Mouse (Mus musculus): ENCODE data around the gene Mid1.
A peak's percentile ranks its signal among the peaks of the same experiment; 100 is the strongest.

Gene Mid1

DNA sequence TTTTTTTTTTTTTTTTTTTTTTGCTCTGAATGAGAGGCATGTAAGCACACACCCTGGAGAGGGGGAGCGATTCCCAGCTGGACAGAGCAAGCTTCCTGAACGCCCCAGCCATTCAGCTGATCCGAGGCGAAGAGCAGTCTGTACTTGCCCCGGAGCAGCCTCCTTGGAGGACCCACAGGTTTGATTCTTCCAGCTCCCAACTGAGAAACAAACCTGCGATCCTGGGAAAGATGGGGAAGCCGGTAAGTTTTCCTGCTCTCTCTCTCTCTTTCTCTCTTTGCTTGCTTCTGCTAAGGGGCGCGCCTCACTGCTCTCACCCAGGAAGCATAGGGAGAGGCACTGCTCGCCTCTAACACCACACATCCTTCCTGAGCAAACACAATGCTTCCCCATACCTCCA is at the start of gene Mid1:
Gene Mid1 (plus strand): TSS at position 69 of the 400 bp plus-strand sequence.
- DNase-seq = peak; percentile 7 to 14

DNA sequence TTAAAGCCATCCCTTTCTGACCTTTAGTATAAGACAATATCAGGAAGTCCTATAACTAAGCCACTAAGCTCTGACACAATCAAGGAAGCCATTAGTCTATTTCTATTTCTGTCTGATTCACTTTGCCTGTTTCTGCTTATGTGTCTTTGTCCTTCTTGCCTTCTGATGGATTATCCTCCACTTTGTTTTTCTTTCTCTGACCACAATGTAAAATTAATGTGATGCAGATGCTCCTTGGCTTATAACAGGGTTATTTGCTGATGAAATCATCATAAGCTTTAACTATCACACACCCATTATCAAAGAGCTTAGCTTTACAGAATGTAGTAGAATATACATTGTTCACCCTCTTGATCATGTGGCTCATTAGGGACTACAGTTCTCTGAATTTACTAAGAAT is 11.9 kb upstream of the Mid1 start:
- DNase-seq = no peak

DNA sequence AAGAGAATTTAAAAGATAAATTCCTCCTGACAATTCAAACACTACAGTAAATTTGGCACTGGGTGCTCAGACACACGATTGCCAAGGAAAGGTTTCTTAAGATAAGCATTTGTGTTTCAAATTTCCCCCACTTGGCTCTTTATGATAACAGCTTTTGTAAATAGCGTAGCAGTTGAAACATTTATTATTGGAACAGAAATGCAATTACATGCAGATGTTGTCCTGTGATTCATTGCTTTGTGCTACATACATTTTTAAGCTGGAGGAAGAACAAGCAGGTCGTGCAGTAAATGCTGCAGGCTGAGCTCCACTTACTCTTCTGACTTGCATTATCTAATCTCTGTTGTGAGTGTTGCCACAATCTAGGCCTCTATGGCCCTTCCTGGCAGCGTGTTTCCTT is 8.7 kb upstream of the Mid1 start:
- no peak for DNase-seq

DNA sequence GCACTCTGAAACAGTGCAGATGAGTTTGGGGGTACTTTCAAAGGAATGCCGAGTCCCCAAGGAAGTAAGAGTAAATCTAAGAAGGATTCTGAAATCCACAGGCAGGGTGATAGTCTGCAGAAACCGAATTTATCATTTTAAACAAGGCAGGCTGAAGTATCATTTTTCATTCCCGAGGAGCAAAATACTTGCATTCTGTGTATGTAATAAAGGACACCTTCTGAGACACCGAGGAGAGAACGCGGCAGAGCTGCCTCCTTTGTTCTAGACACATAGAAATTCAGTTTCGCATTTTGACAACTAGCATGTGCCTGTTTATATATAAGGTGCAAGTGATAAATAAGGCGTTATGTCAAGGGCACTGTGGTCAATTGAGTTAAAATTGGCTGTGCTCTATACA is 732 bp downstream of the Mid1 start:
- no peak for DNase-seq

DNA sequence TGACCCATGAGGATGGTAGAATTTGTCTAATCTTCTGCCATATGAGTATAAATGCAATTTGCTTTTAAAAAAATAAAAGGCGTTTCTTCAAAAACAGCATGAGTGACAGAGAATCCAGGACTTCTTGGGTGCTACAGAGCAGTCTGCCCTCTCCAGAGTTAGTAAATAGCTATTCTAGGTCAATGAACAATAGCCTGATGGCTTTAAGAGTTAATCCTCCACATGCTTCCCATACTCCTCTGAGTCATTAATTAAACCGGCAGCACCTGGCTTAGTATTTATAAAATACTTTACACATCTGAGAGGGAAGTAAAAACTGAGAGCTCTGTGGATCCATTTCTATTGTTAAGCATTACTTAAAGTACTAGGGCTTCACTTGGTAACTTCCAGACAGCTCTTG is 6.2 kb downstream of the Mid1 start:
- DNase-seq = no peak

DNA sequence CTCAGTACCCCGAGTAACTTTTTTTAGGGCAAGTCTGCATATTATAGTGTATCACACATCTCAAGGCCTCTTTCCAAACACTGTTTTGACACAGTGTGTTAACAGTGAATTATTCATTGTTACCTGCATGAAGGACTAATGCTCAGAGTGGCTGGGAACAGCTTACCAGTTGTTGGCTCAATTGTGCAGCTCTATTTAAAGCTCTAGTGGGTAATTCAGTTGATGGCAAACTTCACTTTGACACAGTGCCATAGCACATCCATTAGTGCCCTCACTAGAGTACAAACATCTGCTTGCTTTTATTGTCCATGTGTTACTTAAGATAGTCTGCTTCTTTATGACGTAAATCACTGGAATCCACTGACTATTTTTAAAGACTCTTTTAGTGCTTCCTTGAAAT is 6.7 kb downstream of the Mid1 start:
- DNase-seq = no peak

DNA sequence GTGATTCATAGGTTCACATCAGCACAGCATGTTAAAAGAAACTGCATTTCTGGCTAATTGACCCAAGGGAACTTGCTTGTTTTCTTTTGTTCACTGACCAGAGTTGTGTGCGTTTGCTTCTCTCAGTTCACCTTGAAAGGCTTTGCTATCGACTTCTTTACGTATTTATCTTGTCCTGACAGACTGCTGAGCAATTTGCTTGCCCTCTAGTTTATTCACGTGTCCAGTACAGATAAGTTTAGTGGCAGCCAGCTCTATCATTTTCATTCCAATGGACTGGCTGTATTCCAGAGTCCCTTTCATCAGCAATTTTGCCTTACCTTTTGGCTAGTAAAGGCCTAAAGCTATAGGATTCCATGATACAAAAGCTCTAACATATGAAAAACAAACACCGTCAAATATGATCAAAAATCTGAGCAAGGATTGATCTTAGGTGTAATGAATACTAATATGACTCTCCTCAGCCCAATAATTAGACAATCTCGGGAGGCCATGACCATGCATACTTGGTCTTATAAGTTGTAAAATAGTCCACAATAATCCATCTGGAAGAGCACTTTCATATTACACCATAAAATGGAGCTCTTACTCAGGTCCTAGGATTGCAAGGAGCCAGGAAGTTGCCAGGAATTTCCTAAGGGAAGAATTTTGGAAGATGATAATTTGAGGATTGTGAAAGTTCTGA is 7.4 kb downstream of the Mid1 start:
- DNase-seq = no peak

DNA sequence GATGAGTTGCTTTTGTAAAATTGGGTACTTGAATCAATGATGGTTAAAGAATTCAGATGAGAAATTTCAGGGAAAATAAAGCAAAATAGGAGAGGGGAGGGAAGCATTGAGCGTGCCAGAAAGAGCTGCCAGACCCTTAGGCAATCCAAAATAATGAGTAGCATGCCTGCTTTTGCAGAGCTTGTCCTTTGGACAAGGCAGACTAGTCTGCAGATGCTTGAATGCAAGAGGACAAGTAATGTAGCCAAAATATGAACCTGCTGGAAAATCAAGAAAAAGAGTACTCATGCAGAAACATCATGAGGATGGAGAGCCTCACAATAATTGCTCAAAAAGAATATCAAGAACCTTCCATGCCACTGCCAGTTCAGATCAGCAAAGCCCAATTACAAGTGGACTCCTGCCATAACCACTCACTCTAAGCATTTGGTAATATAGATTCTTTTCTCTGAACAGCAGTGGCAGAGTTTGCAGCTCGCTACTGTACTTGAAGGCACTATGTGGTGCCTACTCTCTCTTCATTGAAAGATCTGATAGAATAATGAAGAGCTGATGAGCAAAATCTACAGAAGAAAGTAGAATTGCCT is 19.1 kb downstream of the Mid1 start:
- DNase-seq = peak in 1 of 2 experiments; percentile 4

DNA sequence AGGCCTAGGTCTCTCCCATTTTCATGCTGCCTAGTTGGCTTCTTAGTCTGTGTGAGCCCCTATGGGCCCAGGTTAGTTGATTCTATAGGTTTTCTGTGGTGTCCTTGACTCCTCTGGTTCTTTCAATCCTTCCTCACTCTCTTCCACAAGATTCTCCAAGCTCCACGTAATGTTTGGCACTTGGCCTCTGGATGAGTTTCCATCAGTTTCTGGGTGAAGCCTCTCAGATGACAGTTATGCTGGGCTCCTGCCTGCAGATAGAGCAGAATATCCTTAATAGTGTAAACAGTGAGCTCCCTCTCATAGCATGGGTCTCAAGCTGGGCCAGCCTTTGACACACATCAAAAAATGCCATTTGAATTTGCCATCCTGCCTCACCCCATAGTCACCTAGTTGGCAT is 38.5 kb downstream of the Mid1 start:
- no peak for DNase-seq

DNA sequence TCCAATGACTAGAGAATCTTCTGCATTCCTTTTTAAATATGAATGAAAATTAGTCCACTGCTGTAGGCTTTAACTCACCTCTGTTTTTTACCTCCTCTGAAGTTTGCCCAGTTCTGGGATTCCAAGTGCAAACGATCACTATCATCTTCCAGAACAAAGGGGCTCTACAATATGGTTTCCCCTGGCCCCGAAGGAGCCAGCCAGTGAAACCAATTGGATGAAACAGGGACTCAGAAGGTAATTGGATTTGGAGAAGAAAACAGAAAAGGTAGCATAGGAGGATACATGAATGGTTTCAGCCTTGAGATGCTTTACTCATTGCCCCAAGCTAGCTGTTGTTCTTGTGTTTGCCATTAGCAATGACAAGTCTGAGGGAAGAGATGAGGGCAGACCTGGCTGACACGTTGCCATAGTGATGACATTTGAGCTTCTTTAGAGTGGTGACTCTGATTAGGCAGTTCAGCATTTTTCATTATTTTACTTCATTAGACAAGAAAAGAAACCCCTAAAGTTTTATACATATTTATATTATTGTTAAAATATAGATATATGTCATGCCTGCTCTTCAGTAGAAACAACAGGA is 50.5 kb downstream of the Mid1 start:
- DNase-seq = no peak

DNA sequence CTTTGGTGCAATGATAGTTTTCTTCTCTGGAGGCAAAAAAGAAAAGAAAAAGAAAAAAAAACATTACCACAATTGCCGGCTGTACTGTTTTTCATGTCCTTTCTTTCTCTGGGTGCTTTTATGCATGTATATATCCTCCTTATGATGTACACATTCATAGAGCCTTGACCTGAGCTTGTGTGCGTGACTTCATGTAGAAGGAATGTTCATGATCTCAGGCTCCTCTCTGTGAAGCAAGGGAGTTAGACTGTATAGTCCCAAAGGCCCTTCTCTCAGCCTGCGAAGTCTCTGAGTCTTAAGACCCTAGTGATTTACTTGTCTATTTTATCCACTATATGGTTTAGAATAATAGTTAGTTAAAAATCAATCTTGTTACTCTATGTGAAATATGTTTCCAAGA is 73.0 kb downstream of the Mid1 start:
- DNase-seq = no peak

DNA sequence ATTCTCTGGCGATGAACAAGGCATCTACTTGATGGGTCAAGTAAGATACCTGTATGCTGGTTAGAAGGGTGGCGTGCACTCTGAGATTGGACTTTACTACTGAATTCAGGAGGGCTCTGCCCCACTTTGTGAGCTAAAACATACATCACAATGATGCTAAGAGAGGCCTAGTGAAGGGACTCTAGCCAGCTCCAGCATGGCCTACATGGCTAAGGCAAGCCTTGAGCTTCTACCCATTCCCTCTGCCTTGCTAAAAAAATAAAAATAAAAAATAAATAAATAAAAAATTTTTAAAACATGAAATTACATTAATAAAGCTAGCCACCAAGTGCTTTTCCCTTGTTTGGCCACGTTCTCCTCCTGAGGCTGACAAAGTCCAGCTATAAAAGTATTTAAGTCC is 94.5 kb downstream of the Mid1 start, which contains the start of gene 4933400A11Rik:
Gene 4933400A11Rik (minus strand): TSS at position 101 of the 400 bp plus-strand sequence.
- DNase-seq = no peak

DNA sequence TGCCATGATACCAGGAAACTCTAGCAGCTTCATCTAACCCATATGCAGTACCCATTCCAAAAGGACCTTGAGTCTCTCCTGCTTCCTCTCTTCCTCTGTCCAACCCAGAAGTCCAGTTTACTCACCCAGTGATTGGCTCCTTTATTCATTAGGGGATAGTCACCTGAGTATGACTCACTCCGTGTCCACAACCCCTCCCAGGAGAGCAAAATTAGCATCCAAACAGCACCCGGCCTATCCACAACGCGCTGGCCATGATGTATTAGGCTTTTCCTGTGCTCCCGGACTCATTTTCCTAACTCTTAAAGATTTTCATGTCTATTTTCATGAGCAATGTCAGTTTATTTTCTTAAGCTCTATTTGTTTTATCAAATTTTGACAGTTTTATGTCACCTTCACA is 104.7 kb downstream of the Mid1 start:
- DNase-seq = no peak

DNA sequence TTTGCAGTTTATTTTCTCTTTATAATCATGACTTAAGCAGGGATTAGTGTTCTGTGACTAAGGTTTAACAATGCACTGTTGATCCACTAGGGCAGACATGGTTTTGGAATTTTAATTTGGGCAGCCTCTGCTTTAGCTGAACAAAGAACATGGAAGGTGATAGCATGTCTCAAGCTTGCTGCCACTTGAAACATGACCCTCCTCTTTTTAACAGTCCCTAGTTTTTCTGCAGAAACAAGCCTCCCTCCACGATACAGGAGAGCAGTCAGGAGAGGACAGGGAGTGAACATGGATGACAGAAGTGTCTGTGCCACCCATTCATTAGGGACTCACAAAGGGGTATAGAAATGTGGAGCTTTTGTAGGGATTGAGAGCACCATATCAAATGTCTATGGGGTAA is 107.9 kb downstream of the Mid1 start:
- DNase-seq = no peak

DNA sequence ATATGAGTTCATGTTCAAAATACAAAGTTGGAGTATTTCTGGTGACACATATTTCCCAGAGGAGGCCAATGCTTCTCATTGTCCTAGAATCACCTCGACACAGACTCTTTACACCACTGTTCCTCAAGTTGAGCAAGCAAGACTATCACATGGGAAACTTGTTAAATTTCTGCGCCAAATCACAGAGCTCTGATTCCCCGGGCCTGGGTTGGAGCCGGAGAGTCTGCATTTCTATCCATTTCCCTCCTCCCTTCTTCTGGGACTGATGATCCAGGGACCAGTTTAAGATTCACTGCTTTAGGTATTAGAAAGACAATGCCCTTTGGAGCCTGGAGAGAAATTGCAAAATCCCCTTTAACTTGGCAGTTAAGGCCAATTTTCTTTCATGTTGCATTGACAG is 109.4 kb downstream of the Mid1 start:
- DNase-seq = no peak

DNA sequence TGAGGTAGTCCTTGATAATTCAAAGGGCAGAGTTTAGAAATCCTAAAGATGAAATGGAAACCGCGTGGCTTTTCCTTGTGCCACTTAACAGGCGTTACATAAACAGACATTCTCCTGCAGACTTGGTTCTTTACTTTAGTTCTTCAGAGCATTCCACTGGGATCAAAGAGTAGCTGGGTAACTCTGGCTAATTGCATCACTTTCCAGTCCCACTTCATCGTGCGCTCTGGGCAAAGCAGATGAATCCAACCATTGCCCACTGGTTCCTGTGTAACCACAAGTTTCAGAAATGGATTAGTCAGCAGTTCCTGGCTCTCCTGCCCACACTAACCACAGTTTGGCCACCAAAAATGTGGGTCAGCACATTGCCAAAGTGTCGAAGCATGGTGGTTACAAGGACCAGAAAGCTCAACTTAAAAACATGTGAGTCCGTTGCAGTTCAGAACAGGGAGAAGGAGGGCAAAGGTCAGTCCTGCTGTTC is 109.9 kb downstream of the Mid1 start:
- peak; percentile 23 to 36 for DNase-seq

DNA sequence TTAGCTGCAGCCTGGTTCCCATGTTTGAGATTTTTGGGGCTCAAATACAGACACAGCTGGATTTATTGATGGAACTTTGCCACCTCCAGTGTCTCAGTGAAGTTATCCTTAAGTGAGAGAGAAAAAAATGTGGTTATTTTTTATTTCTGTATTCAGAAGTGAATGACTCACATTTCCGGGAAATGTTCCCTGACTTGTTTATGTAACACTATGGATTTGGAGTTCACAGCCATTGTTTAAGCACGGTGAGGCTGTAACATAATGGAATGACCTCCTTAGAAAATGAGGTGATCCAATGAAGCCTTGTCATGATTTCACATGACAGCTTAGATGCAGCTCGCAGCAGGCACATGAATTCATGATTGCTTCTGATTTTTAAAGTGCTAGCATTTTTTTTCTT is 112.1 kb downstream of the Mid1 start:
- no peak for DNase-seq

DNA sequence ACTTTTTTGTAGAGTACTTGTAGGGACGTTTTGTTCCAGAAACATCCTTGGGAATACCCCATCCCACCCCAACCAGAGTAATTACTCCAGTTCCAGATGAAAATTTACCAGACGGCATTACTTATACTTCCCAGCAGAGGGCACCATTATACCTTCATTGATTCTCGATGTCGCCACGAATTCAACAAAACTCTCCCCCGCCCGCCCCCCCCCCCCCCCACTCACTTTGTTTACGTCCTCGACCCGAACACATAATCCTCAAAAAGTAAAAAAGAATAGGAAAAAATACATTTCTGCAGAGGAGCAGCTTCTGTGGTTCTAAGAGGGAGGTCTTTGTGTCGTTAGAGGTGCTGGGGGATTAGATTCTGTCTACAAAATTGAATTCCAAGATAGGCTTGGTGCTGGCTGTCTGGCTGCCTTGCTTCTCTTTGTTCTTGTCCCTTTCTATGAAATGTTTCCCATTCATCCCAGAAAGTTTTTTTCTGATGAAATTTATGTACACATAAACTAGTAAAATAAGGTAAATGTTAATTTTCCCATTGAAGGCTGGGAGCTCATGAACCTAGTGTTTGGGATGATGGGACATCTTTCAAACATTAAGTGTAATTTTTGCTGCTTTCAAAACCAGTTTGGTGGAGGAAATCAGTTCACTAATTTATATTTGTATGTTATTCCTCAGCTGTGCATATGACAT is 114.1 kb downstream of the Mid1 start:
- DNase-seq = peak in 1 of 2 experiments; percentile 21

DNA sequence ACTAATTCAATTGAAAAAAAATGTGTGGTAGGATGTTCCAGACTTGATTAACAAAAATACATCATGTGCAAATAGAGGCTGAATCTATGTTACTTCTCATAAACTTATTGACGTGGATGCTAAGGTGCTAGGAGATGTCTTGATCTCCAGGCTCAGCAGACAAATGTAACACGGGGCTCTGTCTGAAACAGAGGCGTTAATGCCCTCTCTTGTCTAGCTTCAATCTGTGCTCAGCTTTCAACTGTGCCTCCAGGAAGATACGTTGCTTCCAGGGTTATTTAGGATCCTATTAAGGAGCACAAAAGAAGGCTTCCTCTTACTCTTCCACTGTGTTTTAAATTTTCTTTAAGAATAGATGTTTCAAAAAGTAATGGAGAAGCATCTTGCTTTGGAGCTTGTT is 115.2 kb downstream of the Mid1 start:
- DNase-seq = no peak

DNA sequence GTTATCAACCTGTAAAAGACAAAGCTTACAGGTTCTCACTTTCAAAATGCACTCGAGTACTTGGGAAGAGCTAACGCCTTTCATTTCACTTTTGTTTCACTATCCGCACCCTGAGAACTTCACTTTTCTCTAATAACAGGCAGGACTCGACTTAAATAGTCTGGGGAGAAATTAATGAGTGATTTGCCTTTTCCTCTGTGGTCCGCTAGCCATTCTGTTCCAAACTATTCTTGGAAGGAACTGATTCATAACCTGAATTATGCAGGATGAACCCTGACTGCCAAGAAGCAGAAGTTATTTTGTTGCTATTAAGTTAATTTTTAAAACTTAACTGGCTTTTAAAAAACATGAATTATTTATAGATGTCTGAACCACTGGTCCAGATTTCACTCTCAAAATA is 120.8 kb downstream of the Mid1 start:
- DNase-seq = no peak

DNA sequence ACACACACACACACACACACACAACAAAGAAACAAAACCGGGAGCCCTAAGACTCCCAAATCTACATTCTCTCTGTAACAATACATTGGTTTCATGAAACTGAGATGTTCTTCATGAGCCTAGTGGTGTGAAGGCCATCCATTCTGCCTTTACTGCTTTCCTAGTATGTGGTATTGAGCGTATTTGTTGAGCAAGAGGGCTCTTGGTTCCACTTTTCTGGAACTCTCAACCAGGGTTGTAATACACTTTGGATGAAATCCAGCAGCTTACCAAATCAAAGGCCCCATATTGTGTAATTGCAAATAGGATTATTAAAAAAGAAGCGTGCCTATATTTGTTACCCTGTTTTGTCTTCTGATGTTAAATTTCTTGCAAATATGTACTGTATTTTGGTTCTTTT is 122.7 kb downstream of the Mid1 start:
- DNase-seq = peak in 1 of 2 experiments; percentile 25

DNA sequence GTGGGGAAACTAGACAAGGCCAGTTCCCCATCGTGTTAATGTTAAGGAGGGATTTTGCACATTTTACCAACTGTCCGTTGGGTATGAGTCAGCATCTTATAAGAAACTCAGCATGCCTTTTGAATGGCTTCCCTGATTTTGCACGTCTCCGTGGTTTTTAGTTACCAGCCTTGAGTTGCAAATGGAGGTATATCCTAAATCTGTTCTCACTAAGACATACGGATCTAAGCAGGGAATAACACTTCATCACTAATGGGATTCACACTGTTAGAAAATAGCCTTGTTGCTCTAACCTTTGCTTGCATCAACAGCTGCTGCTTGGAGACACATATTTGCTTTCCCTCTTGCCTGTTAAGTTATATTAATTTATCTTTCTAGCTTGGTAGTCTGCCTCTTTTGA is 126.3 kb downstream of the Mid1 start:
- DNase-seq = no peak

DNA sequence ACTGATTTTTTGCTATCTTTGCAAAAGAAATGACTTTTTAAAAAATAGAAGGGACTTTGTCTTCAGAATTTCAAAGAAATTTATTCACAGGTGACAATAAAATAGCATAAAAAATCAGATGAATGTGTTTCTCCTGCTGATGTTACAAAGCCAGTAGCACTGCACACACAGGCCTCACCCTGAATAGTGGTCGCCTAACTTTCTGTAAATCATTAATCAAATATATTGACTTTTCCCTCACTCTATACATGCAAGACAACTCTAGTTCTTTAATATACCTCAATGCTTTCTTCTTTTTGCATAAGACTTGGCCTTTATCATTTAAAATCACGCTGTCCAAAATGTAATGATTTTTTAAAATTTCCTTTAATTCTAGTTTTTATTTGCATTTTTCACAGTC is 126.8 kb downstream of the Mid1 start:
- DNase-seq = no peak

DNA sequence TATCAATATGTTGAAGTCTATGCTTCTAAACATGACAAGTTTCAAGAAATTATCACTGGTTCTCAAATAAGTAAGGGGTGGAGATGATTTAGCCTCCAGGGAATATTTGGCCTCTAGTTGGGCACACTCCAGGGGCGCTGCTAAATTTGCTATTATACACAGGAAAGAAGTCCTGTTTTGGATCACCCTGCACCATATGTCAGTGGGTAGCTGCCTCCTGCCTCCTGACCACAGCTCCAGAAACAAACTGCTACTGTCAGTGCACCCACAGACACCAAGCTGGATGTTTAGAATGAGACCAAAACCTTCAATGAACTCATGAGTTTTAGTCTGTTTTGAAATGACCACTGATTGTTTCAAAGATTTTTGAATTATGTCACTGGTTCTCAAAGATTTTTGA is 128.7 kb downstream of the Mid1 start:
- no peak for DNase-seq
